Mouse (Mus musculus): ENCODE results near the gene Ppp1r2.

The Ppp1r2 gene

GRCm38 (mm10) chr16:31234808-31235456, 40.1 kb downstream of the Ppp1r2 start:
- DNase-seq (ENCODE audit: low spot score in 2 of 2): no peak

GRCm38 (mm10) chr16:31234356-31234755, 40.7 kb downstream of the Ppp1r2 start:
- no peak for DNase-seq (ENCODE audit: low spot score in 2 of 2)

- DNase-seq (ENCODE audit: low spot score in 2 of 2): peak; percentile 18 to 38
Observed at GRCm38 (mm10) chr16:31233541-31234339, 41.3 kb downstream of the Ppp1r2 start.

- DNase-seq (ENCODE audit: low spot score in 2 of 2): no peak
Observed at GRCm38 (mm10) chr16:31233167-31233498, 41.9 kb downstream of the Ppp1r2 start.

- DNase-seq (ENCODE audit: low spot score in 2 of 2): no peak
Observed at GRCm38 (mm10) chr16:31232491-31233166, 42.4 kb downstream of the Ppp1r2 start.

- DNase-seq (ENCODE audit: low spot score in 2 of 2): no peak
Observed at GRCm38 (mm10) chr16:31231591-31231990, 43.5 kb downstream of the Ppp1r2 start.

GRCm38 (mm10) chr16:31227746-31228145, 47.3 kb downstream of the Ppp1r2 start:
- DNase-seq (ENCODE audit: low spot score in 2 of 2): no peak

- DNase-seq (ENCODE audit: low spot score in 2 of 2): no peak
Observed at GRCm38 (mm10) chr16:31215271-31215670, 59.8 kb downstream of the Ppp1r2 start.

GRCm38 (mm10) chr16:31213463-31213862, 61.6 kb downstream of the Ppp1r2 start:
- DNase-seq (ENCODE audit: low spot score in 2 of 2): no peak

GRCm38 (mm10) chr16:31211503-31211902, 63.6 kb downstream of the Ppp1r2 start:
- DNase-seq (ENCODE audit: low spot score in 2 of 2): no peak

- no peak for DNase-seq (ENCODE audit: low spot score in 2 of 2)
Observed at GRCm38 (mm10) chr16:31210453-31210852, 64.6 kb downstream of the Ppp1r2 start.

GRCm38 (mm10) chr16:31209911-31210310, 65.2 kb downstream of the Ppp1r2 start:
- no peak for DNase-seq (ENCODE audit: low spot score in 2 of 2)

GRCm38 (mm10) chr16:31205726-31206125, 69.4 kb downstream of the Ppp1r2 start:
- DNase-seq (ENCODE audit: low spot score in 2 of 2): no peak

- no peak for DNase-seq (ENCODE audit: low spot score in 2 of 2)
Observed at GRCm38 (mm10) chr16:31205187-31205586, 69.9 kb downstream of the Ppp1r2 start.

- DNase-seq (ENCODE audit: low spot score in 2 of 2): no peak
Observed at GRCm38 (mm10) chr16:31204216-31204615, 70.9 kb downstream of the Ppp1r2 start.

- no peak for DNase-seq (ENCODE audit: low spot score in 2 of 2)
Observed at GRCm38 (mm10) chr16:31201704-31202103, 73.4 kb downstream of the Ppp1r2 start.
